In genomic region chr3:53974905-53975551, GRCm38 (mm10) we compare ENCODE assay signal across 11 mouse cellular contexts.
A peak's percentile ranks its signal among the peaks of the same experiment; 100 is the strongest.
DNase-seq lines count a peak whose midpoint lies in the region; ATAC-seq and TF ChIP-seq lines count a peak whose summit lies in the region.
"Had no signal": no experiment of that assay in that cellular context is flagged by ENCODE, and none has a peak within 500 bp of the region (broad histone marks: within the 10 kb centered on the region; RNA-seq: fewer than 3 reads in every experiment).

No protein-coding gene starts in this region.

- no peaks in the 10 kb centered on the region; the same call in 1 of the 2 replicates for H3K4me1 ChIP-seq in intestine, postnatal 0 days (replicated peaks; ENCODE audit: control insufficient read depth, insufficient read depth, low read length)
- H3K4me1 ChIP-seq in intestine, embryonic 15.5 days (replicated peaks), result no peaks in the 10 kb centered on the region
- no peaks in the 10 kb centered on the region for H3K4me1 ChIP-seq in ES-Bruce4 (ENCODE audit: control insufficient read depth, insufficient read depth, low read length)
- peaks cover 5% of the 10 kb centered on the region for H3K4me1 ChIP-seq in forebrain, embryonic 12.5 days
- H3K4me1 ChIP-seq: heart, embryonic 13.5 days; neural tube, embryonic 12.5 days had no signal

- no peaks in the 10 kb centered on the region for H3K27me3 ChIP-seq in intestine, postnatal 0 days (replicated peaks; ENCODE audit: control insufficient read depth, insufficient read depth, low read length)
- no peaks in the 10 kb centered on the region for H3K27me3 ChIP-seq in intestine, embryonic 15.5 days (replicated peaks)
- H3K27me3 ChIP-seq in ES-Bruce4 (ENCODE audit: control insufficient read depth, insufficient read depth, low read length, poor library complexity, severe bottlenecking), result no peaks in the 10 kb centered on the region
- no peaks in the 10 kb centered on the region for H3K27me3 ChIP-seq in forebrain, embryonic 12.5 days
- H3K27me3 ChIP-seq: heart, embryonic 13.5 days; neural tube, embryonic 12.5 days had no signal

- TF ChIP-seq POLR2A in ES-Bruce4 (IDR thresholded peaks at IDR 0.05; ENCODE audit: insufficient read depth, low read length), result no peak

- no peak for ATAC-seq in intestine, postnatal 0 days
- no peak for ATAC-seq in intestine, embryonic 15.5 days
- ATAC-seq in forebrain, embryonic 12.5 days (ENCODE audit: low FRiP score), result peak; percentile 23; the same call in 1 of the 2 replicates

- 0 out of 2 replicates have a peak, but pooled peaks have one; percentile 34 for TF ChIP-seq EP300 in ES-Bruce4 (IDR thresholded peaks at IDR 0.05; ENCODE audit: insufficient read depth, low read depth, low read length)

- TF ChIP-seq CTCF in intestine, postnatal 0 days (IDR thresholded peaks at IDR 0.05; ENCODE audit: low read depth), result no peak
- no peak for TF ChIP-seq CTCF in ES-Bruce4 (IDR thresholded peaks at IDR 0.05; ENCODE audit: low read depth, low read length)

- no peak overlapping the region for H3K4me3 ChIP-seq in intestine, postnatal 0 days (ENCODE audit: low read depth, low read length)
- no peak overlapping the region for H3K4me3 ChIP-seq in intestine, embryonic 15.5 days (replicated peaks)
- no peak overlapping the region for H3K4me3 ChIP-seq in ES-Bruce4 (ENCODE audit: low read depth, low read length)
- H3K4me3 ChIP-seq in forebrain, embryonic 12.5 days (replicated peaks), result no peak overlapping the region
- H3K4me3 ChIP-seq: heart, embryonic 13.5 days; neural tube, embryonic 12.5 days had no signal

- DNase-seq in skeletal muscle tissue, adult 2 months (ENCODE audit: low read depth, low spot score), result peak; percentile 6
- DNase-seq in cerebellum, adult 9-11 months, result no peak
- no peak for DNase-seq in adrenal gland, postnatal 10 days
- no peak for DNase-seq in kidney, postnatal 14 days

- 19% methylated on average over 10 of the region's 10 CpGs for WGBS in intestine, postnatal 0 days
- 19% methylated on average over 10 of the region's 10 CpGs for WGBS in intestine, embryonic 15.5 days
- WGBS in forebrain, embryonic 12.5 days, result 39% methylated on average over 10 of the region's 10 CpGs

- H3K36me3 ChIP-seq in intestine, postnatal 0 days (ENCODE audit: control insufficient read depth, insufficient read depth), result no peaks in the 10 kb centered on the region
- no peaks in the 10 kb centered on the region for H3K36me3 ChIP-seq in intestine, embryonic 15.5 days
- no peaks in the 10 kb centered on the region for H3K36me3 ChIP-seq in ES-Bruce4 (ENCODE audit: control insufficient read depth, insufficient read depth, low read length, poor library complexity, severe bottlenecking)
- no peaks in the 10 kb centered on the region for H3K36me3 ChIP-seq in forebrain, embryonic 12.5 days (replicated peaks)
- H3K36me3 ChIP-seq: heart, embryonic 13.5 days; neural tube, embryonic 12.5 days had no signal

- no peaks in the 10 kb centered on the region for H3K9me3 ChIP-seq in intestine, postnatal 0 days (ENCODE audit: control insufficient read depth)
- no peaks in the 10 kb centered on the region for H3K9me3 ChIP-seq in intestine, embryonic 15.5 days
- no peaks in the 10 kb centered on the region for H3K9me3 ChIP-seq in ES-Bruce4 (replicated peaks; ENCODE audit: control insufficient read depth, insufficient read depth, low read length, poor library complexity, severe bottlenecking)
- no peaks in the 10 kb centered on the region for H3K9me3 ChIP-seq in forebrain, embryonic 12.5 days
- H3K9me3 ChIP-seq: heart, embryonic 13.5 days; neural tube, embryonic 12.5 days had no signal

- H3K4me2 ChIP-seq in intestine, postnatal 0 days (replicated peaks; ENCODE audit: low read depth), result 0 out of 2 replicates have a peak overlapping the region, but pooled peaks have one; percentile 7
- H3K4me2 ChIP-seq in intestine, embryonic 15.5 days (replicated peaks), result no peak overlapping the region
- no peak overlapping the region; the same call in 1 of the 2 replicates for H3K4me2 ChIP-seq in forebrain, embryonic 12.5 days
- H3K4me2 ChIP-seq: heart, embryonic 13.5 days; neural tube, embryonic 12.5 days had no signal

- no peak overlapping the region for H3K9ac ChIP-seq in intestine, postnatal 0 days (ENCODE audit: low read depth, low read length)
- no peak overlapping the region for H3K9ac ChIP-seq in intestine, embryonic 15.5 days
- H3K9ac ChIP-seq in ES-Bruce4 (ENCODE audit: low read depth, poor library complexity, severe bottlenecking), result no peak overlapping the region
- no peak overlapping the region for H3K9ac ChIP-seq in forebrain, embryonic 12.5 days
- H3K9ac ChIP-seq: heart, embryonic 13.5 days; liver, embryonic 14.5 days; neural tube, embryonic 12.5 days had no signal

- no peak overlapping the region for H3K27ac ChIP-seq in intestine, postnatal 0 days (ENCODE audit: low read depth, low read length)
- no peak overlapping the region for H3K27ac ChIP-seq in intestine, embryonic 15.5 days
- H3K27ac ChIP-seq in ES-Bruce4 (ENCODE audit: insufficient read depth, low read length), result no peak overlapping the region
- H3K27ac ChIP-seq in forebrain, embryonic 12.5 days, result no peak overlapping the region
- H3K27ac ChIP-seq: heart, embryonic 13.5 days; liver, embryonic 14.5 days; neural tube, embryonic 12.5 days had no signal
